Mouse (Mus musculus): Measurements from ENCODE around the gene Ccdc191.

Gene Ccdc191

DNA sequence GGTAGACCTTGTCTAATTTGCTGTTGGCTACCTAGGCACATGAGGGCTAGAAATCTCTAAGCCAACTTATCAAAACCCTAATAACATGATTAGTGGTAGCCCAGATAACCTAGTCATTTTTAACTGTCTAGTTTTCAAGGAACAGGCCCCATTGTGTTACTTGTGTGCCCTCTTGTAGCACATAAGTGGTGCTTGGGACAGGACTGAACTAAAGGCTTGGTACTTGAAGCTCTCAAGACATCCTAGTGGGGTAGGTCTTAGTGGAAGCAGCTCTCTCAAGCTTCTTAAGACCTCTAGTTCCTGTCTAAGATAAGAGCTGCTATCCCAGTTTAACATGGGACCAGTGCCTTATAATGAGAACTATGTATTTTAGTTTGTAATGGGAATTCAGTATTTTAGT lies 41.0 kb downstream of the Ccdc191 start:
- no peak for DNase-seq (ENCODE audit: low read depth, low spot score)

DNA sequence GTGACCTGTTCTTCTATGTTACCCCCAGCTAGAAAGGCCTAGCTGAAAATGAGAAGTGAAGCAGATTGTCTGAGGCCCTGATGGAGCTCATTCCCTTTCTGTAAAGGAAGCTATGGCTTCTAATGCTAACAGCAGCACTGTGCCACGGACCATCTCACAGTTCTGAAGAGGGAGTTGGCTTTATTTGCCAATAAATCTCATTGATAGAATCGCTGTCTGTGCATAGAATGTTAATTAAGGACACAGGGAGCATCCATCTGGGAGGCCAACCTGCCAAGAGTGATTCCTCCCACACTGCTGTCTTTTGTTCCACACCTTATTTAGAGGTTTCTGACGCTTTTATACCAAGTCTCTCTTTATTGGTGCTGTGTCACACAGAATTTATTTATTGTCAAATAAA lies 41.9 kb downstream of the Ccdc191 start:
- DNase-seq (ENCODE audit: low read depth, low spot score), result no peak

DNA sequence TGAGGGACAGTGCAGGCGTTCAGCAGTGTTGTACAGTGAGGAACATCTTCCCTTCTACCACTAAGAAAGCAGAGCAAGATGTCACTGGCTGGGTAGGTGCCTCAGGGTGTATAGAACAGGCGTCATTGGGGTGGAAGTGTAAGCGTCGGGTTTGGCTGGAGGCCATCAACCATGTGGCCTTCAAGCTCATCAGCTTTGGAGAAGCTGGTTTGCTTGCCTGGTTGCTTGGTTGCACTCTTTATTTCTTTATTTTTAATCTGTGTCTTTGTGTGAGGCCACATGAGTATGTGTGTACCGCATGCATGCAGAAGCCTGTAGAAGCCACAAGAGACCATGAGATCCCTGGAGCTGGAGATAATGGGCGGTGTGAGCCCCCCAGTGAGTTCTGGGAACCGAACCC lies 42.7 kb downstream of the Ccdc191 start:
- no peak for DNase-seq (ENCODE audit: low read depth, low spot score)

DNA sequence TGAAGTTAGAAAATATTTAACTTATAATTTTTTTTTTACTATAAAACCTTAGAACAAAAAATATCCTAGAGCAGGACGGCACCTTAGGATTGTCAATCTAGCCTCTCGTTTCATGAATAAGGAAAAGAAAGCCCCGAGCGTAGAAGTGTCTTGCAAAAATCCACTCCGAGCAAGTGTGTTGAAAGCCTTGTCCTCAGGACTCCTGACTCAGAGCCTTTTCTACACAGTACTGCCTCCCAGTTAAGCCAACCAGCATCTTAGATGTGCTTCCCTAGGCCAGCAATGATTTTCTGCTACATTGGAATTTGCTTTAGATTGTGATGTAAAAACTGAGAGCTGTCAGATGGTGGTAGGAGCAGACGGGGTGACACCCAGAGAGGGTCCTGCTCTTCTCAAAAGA lies 43.4 kb downstream of the Ccdc191 start:
- DNase-seq (ENCODE audit: low read depth, low spot score), result no peak

DNA sequence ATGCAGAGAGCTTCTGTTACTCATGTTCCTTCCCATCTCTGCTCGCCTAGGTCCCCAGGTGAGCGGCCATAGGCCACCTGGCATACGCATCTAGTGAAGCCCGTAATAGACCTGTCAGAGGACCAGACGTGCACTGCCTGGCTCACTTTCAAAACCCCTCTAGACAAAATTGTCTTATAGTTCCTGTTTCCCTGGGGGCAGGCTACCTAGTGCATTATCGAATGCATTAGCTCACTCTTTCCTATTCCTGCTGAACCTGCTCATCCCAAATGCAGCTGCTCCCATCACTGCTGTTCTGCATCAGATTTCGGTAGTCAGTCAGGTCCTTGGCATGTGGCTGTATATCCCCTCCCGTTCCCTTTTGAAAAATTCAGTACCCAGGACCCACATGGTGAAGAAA lies 45.3 kb downstream of the Ccdc191 start:
- no peak for DNase-seq (ENCODE audit: low read depth, low spot score)

DNA sequence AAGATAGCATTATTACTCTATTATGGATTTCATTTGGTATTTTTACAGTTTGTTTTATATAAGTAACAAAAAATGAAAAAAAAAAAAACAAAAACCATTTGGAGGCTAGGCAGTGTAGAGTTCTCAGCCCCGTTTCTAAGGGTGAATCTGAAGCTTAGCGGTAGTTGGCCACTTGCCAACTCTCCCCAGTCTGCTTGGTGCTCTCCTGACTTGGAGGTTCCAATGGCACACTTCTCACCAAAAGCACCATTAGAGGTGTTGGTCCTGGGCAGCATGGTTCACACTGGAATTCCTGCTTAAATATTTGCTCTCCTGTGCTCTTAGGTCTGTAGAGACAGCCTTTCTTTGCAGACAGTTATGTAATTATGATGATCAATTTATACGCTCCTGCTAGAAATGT lies 45.8 kb downstream of the Ccdc191 start:
- DNase-seq (ENCODE audit: low read depth, low spot score), result peak; percentile 9

DNA sequence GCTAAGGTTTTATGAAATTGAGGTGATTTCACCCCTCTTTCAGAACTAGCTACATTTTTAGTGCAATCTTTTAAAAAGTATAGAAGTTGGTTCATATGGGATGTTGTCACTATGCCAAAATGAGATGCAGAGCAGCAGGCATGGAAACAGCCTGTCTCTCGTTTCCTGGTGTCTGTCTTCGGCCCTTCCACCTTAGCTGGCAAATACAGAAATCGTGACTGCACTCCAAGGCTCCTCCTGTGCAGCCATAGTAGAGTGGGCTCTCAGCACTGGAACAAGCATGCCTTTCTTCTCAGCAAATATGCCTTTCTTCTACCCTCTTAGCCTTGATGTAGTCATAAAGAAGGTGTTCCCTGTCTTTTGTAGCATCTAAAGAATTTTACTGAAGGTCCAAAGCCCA lies 46.3 kb downstream of the Ccdc191 start:
- no peak for DNase-seq (ENCODE audit: low read depth, low spot score)

DNA sequence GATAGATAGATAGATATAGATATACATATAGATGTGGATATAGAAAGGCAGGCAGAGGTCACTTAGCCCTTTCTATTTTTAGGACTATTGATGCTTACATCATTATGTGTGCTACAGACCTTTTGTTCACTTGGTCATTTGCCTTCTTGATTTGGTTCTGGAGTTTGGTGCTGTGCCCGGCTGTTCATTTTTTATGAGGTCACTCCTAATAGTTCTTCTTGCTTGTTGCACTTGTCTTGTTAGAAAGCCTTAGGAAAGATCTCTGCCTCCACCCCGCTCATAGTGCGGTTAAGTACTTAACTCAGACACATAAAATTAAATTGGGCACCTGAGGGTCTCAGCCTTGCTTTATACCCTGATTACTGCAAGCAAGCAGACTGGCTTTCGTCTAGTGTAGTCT lies 51.2 kb downstream of the Ccdc191 start:
- peak; percentile 45 for DNase-seq (ENCODE audit: low read depth, low spot score)

DNA sequence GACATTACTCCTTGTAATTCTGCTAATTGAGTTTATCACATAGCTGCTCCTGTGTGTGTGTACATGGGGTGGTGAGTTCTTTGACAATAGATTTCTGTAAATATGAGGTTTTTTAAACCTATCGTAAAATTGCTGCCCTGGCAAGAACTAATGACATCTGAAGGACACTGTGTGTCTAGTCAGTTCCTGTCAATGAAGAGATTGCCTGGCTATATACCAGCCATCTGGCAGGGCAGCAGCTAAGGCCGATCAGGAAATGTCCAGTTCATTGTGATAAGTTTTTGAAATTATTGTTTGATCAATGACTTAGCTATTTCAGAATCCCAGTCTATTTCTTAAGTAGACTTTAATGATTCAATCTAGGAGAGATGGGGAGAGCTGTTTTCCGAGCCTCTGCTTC lies 55.8 kb downstream of the Ccdc191 start:
- DNase-seq (ENCODE audit: low read depth, low spot score), result no peak

DNA sequence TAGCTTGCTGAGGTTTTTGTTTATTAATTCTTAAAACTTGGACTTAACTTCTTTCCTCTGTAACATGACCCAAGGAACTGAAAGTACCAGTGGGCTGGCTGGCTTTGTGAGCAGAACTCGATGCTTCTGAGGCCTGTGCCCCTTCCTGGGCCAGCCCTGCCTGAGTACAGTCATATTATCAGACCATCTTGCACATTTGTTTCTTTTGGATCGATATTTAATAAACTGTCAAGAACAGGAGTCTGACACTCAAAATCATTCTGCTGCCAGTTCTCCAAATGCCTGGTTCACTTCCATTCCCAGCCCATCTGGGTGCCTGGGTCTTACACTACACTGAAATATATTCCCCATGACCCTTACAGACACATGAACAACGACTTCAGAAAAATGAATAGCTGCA lies 56.3 kb downstream of the Ccdc191 start:
- DNase-seq (ENCODE audit: low read depth, low spot score), result no peak

DNA sequence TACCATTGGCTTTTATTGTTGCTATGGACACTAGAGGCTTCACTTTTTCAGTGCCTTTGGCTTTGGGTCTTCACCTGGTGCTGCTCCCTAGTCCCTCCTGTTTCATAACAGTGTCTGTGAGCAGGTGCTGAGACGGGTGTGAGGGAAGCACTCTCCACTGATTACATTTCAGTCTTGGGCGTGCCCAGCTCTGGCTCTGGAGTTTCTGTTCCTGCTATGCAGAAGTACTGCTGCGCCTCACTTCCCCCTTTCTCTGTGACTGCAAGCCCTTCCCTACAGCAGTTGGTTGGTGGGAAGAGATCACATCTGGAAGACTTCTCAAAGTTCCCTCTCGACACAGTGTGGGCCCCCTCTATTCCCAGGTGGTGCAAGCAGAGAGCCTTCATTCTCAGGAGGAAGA lies 62.0 kb downstream of the Ccdc191 start:
- DNase-seq (ENCODE audit: low read depth, low spot score), result no peak

DNA sequence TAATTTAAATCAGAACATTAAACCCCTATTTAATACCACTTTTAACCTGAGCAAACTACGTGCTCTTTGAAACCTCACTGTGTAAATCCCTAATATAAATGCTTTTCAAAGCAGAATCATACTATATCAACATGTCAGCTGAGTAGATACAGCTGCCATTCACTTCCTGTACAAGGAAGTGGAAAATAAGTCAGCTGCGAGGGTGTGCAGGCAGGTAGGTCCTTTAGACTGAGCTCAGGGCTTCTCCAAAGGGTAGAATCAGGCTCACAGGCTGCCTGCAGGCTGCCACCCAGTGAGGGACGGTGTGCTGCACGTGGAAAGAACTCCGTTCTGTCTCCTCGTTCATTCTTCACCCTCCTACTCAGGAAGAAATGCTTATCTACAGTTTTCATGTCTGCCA lies 65.3 kb downstream of the Ccdc191 start:
- DNase-seq (ENCODE audit: low read depth, low spot score), result no peak

DNA sequence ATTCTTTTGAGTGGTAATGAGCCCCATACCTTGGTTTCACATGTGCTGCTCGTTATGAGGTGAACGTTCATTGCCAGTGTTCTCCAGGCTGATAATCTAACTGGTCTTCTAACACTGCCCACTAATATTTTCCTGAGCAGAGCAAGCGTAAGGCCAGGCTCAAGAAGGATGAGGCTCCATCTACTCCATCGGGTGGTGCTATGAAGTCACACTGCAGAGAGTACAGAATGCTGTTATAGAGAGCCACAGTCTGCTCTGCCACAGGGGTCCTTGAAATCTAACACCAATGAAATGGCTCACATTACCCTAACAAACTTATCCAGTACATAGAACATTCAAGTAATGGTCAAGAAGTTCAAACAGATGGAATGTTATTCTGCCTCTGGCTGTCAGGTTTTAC lies 68.4 kb downstream of the Ccdc191 start:
- DNase-seq (ENCODE audit: low read depth, low spot score), result no peak

DNA sequence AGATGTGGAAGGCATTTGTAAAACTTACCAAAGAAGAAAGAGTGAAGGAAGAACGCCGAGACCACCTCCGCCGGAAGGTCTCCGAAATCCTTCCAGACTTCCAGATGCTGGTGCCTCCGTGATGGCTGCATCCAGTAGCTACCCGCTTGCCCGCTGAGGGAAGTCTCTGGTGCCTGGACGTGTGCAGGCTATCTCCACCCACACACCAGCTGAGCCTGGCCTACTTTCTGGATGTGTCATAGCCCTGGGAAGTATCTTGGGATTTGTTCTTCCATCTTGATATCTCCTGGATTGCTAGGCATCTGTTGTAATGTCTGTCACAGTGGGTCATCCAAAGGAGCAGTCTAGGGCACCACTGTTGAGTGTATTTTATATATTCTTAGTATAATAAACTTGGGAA lies 73.7 kb downstream of the Ccdc191 start:
- DNase-seq (ENCODE audit: low read depth, low spot score), result no peak

DNA sequence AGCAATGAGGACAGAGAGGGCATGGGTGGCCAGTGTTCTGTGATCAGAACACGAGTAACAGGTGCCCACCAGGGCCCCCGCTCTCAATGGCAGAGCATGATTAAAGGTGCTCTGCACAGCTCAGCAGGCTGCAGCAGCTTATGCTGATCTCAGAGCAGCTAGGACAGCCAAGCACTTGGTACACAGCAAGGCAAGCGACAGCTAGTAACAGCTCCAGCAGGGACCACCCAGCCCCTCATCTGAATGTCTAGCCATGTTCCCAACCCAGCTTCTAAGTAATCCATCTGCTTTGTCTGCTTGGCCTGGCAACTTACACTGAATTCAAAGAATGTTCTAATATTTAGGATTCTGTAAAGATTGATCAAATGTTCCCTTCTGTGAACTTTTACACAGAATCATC lies 74.2 kb downstream of the Ccdc191 start:
- no peak for DNase-seq (ENCODE audit: low read depth, low spot score)

DNA sequence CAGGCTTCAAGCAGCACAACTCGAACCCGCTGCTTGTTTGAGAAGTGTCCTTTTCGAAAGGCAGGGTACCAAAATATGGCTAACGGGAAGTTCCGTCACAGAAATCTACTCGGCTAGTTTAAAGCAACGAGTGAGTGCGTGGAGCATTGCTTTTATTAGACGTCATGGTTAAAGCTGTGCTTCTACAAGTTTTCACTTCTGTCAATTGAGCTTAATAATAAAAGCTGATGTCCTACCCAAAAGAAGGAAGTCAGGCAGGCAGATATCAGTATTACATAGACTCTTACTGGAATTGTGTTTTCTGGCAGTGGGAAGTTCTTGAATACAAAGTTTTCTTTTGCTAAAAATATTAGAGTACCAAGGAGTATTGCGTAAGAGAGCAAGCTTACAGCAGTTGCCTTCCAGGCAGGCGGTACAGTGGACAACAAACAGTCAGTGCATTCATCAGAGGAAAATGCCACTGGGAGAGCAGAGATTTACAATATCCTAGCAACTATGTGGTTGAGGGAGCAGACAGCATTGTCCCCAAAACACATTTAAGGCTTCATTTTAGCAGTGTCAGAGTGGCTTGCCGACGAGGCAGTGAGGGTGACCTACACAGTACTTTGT lies 76.3 kb downstream of the Ccdc191 start:
- no peak for DNase-seq (ENCODE audit: low read depth, low spot score)

DNA sequence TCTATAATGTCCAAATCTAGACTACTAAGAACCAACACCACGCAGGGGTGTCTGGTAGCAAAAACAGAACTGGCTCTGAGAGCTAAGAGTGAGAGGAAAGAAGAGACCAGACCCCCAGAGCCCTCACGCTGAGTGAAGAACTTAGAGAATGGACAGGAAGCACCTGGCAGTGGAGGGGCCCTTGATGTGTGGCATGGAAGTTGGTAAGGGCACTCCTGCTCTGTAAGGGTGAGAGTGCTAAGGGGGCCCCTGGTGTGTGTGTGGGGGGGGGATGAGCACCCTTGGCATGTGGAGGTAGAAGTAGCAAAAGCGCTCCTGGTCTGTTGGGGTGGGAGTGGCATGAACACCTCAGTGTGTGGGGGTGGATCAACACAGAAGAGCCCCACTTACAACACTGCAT lies 80.8 kb downstream of the Ccdc191 start:
- DNase-seq (ENCODE audit: low read depth, low spot score), result no peak

DNA sequence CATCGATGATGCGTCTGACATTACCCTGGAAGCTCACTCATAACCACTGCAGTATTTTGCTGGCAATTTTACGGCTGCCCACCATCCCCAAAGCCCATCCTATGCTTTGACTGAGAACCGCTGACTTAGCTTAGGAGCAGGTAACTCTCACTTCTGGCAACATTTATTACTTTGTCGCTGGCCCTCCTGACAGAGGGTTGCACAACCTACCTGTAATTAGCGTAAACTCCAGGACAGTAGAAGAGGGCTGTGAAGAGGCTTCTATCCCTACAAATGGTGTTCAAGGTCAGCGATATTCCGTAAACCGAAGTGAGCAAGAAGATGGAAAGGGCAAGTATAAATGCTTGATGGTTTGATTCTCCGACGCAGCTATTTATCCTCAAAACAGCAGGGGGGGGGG lies 81.6 kb downstream of the Ccdc191 start:
- no peak for DNase-seq (ENCODE audit: low read depth, low spot score)

DNA sequence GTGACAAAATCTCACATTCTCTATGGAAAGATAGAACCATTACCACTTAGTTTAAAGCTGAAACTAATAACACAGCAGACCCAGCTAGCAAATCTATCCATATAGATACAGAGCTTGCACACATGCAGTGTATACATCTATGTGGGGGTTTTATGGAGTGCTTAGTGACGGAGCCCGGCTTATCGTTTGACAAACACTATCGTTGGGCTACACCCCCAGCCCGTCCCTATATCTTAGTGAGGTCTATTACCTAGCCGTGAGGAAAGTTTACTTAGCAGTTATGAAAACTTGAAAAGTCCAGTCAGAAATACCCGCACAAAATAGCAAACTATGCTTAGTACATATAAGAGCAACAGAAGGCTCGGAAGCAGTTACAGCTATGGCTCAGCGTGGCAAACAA lies 82.1 kb downstream of the Ccdc191 start:
- no peak for DNase-seq (ENCODE audit: low read depth, low spot score)

DNA sequence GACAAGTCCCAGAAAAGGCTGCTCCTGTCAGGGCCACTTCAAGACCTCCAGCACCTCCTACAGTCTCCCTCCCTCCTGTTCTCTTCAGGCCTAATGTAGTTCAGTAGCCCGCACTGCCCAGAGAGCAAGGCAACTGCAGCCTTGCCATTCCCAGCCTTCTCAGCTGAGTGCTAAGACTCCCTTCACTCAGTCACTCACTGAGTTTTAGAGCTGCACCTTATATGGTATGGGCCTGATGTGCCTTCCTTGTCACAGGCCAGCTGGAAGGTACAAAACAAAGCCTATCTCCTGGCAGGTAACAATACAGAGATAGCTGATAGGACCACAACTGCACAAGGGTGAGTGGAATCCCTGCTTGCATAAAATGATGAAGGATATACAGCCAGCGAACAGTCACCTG lies 82.8 kb downstream of the Ccdc191 start:
- DNase-seq (ENCODE audit: low read depth, low spot score), result no peak

DNA sequence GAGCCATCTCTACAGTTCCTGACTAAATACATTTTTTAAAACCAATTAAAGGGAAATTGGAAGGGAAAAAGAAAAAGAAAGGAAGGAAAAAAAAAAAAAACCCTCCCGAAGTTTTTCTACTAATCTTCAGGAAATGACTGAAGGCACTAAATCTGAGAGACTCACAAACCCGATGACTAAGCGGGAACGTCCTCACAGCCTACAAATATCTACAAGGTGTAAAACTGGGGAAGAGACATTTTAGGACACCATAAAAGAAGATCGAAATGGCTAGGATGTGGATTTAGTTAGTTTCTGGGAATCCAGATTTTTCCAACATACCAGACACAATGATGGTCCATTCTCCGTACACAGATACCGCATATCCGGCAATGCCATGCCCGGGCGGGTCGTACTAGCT lies 83.5 kb downstream of the Ccdc191 start:
- DNase-seq (ENCODE audit: low read depth, low spot score), result no peak

DNA sequence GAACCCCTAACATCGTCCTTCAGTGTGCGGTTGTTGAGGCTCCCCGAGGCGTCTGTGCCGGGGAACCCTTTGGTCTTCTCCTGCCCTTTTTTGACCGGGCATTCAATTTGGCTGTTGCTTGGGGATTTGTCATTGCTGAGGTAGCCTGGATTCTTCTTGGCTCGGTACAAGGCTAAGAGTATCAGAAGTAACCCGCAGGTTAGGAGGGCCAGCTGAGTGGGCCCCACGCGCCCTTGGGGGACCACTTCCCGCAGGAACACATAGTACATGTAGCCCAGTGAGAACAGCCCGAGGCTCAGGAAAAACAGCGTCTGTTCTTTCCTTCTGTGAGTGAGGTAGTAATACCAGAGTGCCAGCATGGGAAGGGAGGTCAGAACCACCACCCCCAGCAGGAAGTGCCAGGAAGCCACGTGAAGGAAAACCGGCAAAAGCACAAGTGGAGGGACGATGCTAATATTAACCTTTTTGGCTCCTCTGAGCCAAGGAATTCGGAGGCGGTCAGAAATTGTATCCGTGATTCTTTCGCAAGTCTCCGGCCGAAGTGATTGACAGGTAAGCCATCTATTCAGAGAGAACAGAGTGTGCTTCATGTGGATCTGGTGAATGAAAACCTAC lies 84.1 kb downstream of the Ccdc191 start:
- DNase-seq (ENCODE audit: low read depth, low spot score), result no peak

DNA sequence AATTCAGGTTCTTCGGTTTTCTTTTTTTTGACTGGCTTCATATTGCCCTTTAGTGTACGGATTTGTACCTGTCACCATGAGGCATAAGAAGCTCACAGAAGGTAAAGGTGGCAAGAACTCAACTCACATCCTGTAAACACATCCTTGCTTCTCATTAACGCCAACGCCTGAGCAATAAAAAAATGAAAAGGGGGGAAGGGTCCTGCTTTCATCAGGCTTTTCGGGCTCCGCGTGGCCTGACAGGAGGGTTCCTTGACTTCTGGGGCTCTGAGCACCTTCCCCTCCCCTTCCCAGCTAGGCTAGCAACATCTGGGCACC lies 89.4 kb downstream of the Ccdc191 start:
- DNase-seq (ENCODE audit: low read depth, low spot score), result peak; percentile 55
